In genomic region chr6:124768704-124769044, GRCm38 (mm10) we compare ENCODE assay signal across 8 mouse cellular contexts. TPM values are rescaled to one million over a fixed set of nuclear protein-coding genes. Genes with fewer than 3 reads are reported as not detected.
DNase-seq lines count a peak whose midpoint lies in the region; ATAC-seq and TF ChIP-seq lines count a peak whose summit lies in the region.

No protein-coding gene starts in this region.

- 7% methylated on average over 9 of the region's 9 CpGs for WGBS in thymus, adult 2 months
- WGBS in liver, embryonic 15.5 days (ENCODE audit: insufficient replicate concordance): 3% methylated on average over 9 of the region's 9 CpGs

- TF ChIP-seq POLR2A in thymus, adult 2 months (IDR thresholded peaks at IDR 0.05; ENCODE audit: control insufficient read depth, extremely low read depth, insufficient read depth, low read length, poor library complexity): no peak

- no peak for TF ChIP-seq CTCF in thymus, adult 2 months (IDR thresholded peaks at IDR 0.05; ENCODE audit: borderline replicate concordance, control insufficient read depth, extremely low read depth, insufficient read depth, low read length, poor library complexity)

- peak overlapping the region; percentile 68 for H3K4me2 ChIP-seq in liver, embryonic 15.5 days

- H3K9me3 ChIP-seq in liver, embryonic 15.5 days (replicated peaks): no peaks in the 10 kb centered on the region

- no peak for DNase-seq in cerebellum, adult 11 months
- DNase-seq in thymus, adult 2 months: no peak
- no peak for DNase-seq in thymus, postnatal 0 days (ENCODE audit: low spot score)
- no peak for DNase-seq in spleen, postnatal 14 days (ENCODE audit: low spot score in 2 of 2)
- no peak for DNase-seq in frontal cortex, postnatal 14 days (ENCODE audit: low spot score in 2 of 2)
- no peak for DNase-seq in cerebellum, postnatal 25 days

- H3K4me3 ChIP-seq in thymus, adult 2 months (ENCODE audit: control insufficient read depth, insufficient read depth, low read length): peak overlapping the region; percentile 45
- H3K4me3 ChIP-seq in liver, embryonic 15.5 days (replicated peaks): peak overlapping the region; percentile 45; the same call in 1 of the 2 replicates

- H3K27me3 ChIP-seq in thymus, adult 2 months (ENCODE audit: control insufficient read depth, insufficient read depth, low read length): no peaks in the 10 kb centered on the region
- peaks cover 73% of the 10 kb centered on the region for H3K27me3 ChIP-seq in liver, embryonic 15.5 days

- H3K4me1 ChIP-seq in thymus, adult 2 months (replicated peaks; ENCODE audit: control insufficient read depth, insufficient read depth, low read length): peaks cover 20% of the 10 kb centered on the region
- H3K4me1 ChIP-seq in liver, embryonic 15.5 days (replicated peaks): peaks cover 24% of the 10 kb centered on the region

- no peaks in the 10 kb centered on the region for H3K36me3 ChIP-seq in thymus, adult 2 months (ENCODE audit: control insufficient read depth, insufficient read depth, low read length)
- H3K36me3 ChIP-seq in liver, embryonic 15.5 days (replicated peaks): no peaks in the 10 kb centered on the region

- H3K27ac ChIP-seq in thymus, adult 2 months (ENCODE audit: control insufficient read depth, insufficient read depth, low read length): no peak overlapping the region
- no peak overlapping the region for H3K27ac ChIP-seq in liver, embryonic 15.5 days (replicated peaks)

- H3K9ac ChIP-seq in liver, embryonic 15.5 days: no peak overlapping the region

- peak; percentile 18; the same call in 1 of the 2 replicates for ATAC-seq in cerebellum, adult (ENCODE audit: insufficient number of reproducible peaks, low FRiP score, low TSS enrichment)
- no peak for ATAC-seq in liver, embryonic 15.5 days (ENCODE audit: insufficient read depth)

RNA-seq across cellular contexts. Expression of gene Eno2, which starts 0.8 kb away (rescaled TPM):
- 10.2 and 12.9 TPM in 2 replicates for polyA plus RNA-seq in thymus, adult 2 months (2012; rRNA removed)
- polyA plus RNA-seq in thymus, postnatal 0 days (2015; fragmentation: Nextera tagmentation; extraction: Ambion mirVana): 3.8 TPM in 2 replicates
- polyA plus RNA-seq in liver, embryonic 15.5 days (2015; fragmentation: Nextera tagmentation; extraction: Ambion mirVana): 0.39 and 0.41 TPM in 2 replicates

RNA-seq across cellular contexts. Expression of gene Lrrc23, which starts 10.9 kb away (rescaled TPM):
- polyA plus RNA-seq in thymus, adult 2 months (2012; rRNA removed): 4.0 and 5.5 TPM in 2 replicates
- polyA plus RNA-seq in thymus, postnatal 0 days (2015; fragmentation: Nextera tagmentation; extraction: Ambion mirVana): 2.4 and 3.2 TPM in 2 replicates
- not detected in 2 replicates for polyA plus RNA-seq in liver, embryonic 15.5 days (2015; fragmentation: Nextera tagmentation; extraction: Ambion mirVana)

RNA-seq across cellular contexts. Expression of gene Atn1, which starts 12.3 kb away (rescaled TPM):
- polyA plus RNA-seq in thymus, adult 2 months (2012; rRNA removed): 48.3 and 51.6 TPM in 2 replicates
- 4.5 and 4.7 TPM in 2 replicates for polyA plus RNA-seq in thymus, postnatal 0 days (2015; fragmentation: Nextera tagmentation; extraction: Ambion mirVana)
- polyA plus RNA-seq in liver, embryonic 15.5 days (2015; fragmentation: Nextera tagmentation; extraction: Ambion mirVana): 1.3 and 2.0 TPM in 2 replicates

RNA-seq across cellular contexts. Expression of gene Gm45234, which starts 12.9 kb away (rescaled TPM):
- polyA plus RNA-seq in thymus, adult 2 months (2012; rRNA removed): not detected in 2 replicates
- polyA plus RNA-seq in thymus, postnatal 0 days (2015; fragmentation: Nextera tagmentation; extraction: Ambion mirVana): not detected in 2 replicates
- not detected in 2 replicates for polyA plus RNA-seq in liver, embryonic 15.5 days (2015; fragmentation: Nextera tagmentation; extraction: Ambion mirVana)

RNA-seq across cellular contexts. Expression of gene Grcc10, which starts 27.5 kb away (rescaled TPM):
- 265 and 352 TPM in 2 replicates for polyA plus RNA-seq in thymus, adult 2 months (2012; rRNA removed)
- 541 and 549 TPM in 2 replicates for polyA plus RNA-seq in thymus, postnatal 0 days (2015; fragmentation: Nextera tagmentation; extraction: Ambion mirVana)
- 75.9 and 76.4 TPM in 2 replicates for polyA plus RNA-seq in liver, embryonic 15.5 days (2015; fragmentation: Nextera tagmentation; extraction: Ambion mirVana)
